Mouse (Mus musculus): ENCODE data around the gene Ptpn1. TPM values are rescaled to one million over a fixed set of nuclear protein-coding genes. Genes with fewer than 3 reads are reported as not detected.

Gene Ptpn1
- total RNA-seq, 2 experiments from 2014 or later = 19.5 to 22.3 TPM

DNA sequence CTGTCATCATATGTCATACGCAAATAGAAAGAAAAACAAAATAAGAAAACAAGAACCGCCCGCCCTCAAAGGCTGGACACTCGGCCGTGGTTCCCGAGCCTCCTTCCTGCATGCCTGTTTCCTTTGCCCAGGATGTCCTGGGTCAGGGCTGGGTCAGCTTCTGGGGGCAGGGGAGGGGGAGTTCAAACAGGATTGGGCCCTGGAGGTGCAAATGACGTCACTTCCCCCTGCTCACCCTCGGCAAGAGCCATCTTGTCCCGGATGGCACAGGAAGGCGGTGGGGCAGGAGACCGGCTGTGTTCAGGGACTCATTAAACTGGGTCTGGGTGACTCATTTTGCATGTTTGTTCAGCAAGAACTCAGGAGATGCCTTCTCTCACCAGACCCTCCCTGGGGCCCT is 11.8 kb upstream of the Ptpn1 start:
- intact Hi-C loops (cut with DNase I) = no loop called here
- DNase-seq = no peak

DNA sequence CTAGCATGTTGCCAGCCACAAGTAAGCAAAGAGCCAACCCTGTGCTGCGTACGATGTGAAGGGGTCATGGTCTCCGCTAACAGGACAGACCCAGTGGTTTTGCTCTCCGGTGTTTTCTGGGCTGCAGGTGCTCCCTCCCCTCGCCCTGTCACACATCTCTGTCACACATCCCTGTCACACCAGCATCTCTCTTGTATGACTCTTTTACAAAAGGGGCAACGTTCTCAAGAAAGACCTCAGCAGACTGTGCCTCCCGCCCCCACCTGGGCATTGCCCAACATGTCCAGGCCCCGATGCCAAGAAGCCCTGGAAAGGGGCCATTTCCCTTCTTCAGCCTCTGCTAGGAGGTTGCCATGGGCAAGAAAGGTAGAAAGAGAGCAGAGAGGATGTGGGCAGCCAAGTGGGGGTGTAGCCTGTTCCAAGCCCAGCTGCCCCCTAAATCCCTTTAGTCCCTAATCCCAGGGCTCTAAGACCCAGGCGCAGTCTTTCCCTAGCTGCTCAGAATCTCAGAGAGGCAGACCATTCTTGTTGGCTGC is 10.8 kb upstream of the Ptpn1 start:
- intact Hi-C loops (cut with DNase I) = no loop called here
- DNase-seq = no peak

DNA sequence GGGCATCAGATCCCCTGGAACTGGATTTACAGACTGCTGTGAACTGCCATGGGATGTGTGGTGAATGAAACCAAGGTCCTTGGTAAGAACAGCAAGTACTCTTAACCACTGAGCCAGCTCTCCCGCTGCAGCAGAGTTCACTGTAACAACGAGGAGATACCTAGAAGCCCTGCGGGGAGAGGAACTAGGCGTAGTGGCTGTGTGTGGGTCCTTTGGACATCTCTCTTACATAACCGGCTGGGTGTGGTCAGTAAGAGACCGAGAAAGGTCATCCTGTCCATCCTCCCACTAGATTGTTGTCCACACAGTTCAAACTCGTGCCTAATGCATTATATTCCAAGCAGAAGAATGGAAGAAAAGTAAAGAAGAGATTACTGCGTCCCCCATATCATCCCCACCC is 10.0 kb upstream of the Ptpn1 start:
- intact Hi-C loops (cut with DNase I) = no loop called here
- no peak for DNase-seq

GRCm38 (mm10) chr2:167924011-167924410 is 7.8 kb upstream of the Ptpn1 start:
- intact Hi-C loops (cut with DNase I) = no loop called here
- DNase-seq = no peak

GRCm38 (mm10) chr2:167924803-167925604 is 6.9 kb upstream of the Ptpn1 start:
- DNase-seq = peak; percentile 85 to 88
- intact Hi-C loops (cut with DNase I) = no loop called here

DNA sequence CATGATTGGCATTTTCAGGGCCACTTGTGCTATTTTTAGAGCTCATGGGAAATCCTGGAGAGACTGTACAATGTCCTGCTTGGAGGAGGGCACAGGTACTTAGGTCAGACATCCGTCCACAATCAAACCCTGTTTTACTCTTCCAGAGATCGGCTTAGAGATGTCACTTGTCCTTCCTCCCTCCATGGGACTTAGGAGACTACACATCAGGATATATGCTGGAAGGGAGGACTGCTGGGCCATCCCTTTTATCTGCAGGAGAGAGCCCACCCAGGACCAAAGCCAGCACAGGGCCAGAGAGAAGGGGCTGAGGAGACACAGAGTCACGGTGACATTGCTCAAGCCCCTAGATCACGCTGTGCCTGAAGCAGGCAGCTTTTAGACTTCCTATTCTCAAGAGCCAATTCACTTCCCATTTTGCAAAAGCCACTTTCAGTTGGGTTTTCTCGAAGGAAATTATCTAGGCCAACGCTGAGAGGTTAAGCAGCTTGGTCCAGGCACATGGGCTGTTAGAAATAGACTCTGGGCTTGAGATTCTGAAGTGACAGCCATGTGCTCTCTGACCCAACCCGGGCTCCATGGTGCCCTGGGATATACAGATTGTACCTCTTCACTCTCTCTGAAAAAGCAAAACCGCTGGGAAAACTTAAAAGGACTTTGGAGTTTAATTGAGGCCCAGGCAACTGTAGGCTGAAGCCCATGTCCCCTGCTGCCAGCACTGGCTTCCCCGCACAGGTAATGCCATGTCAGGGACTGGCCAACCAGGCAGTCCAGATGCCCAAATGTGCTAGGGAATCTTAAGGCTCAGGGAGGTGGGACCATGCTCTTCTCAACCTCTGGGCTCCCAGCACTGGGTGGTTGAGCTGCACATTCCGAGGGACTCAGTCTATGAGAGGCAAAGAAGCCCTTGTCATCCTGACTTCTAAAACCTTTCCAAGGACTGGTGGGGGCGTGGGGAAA is 5.7 kb upstream of the Ptpn1 start:
- DNase-seq = no peak

GRCm38 (mm10) chr2:167928002-167928526 is 3.8 kb upstream of the Ptpn1 start:
- no peak for DNase-seq
- intact Hi-C loops (cut with DNase I) = no loop called here

More for the DNA sequence above, 5.7 kb upstream of the Ptpn1 start:
- intact Hi-C loops (cut with DNase I) = no loop called here

GRCm38 (mm10) chr2:167928972-167929371 is 2.9 kb upstream of the Ptpn1 start:
- DNase-seq = no peak
- intact Hi-C loops (cut with DNase I) = no loop called here

GRCm38 (mm10) chr2:167930975-167931374 is 882 bp upstream of the Ptpn1 start:
- no peak for DNase-seq
- intact Hi-C loops (cut with DNase I) = no loop called here

GRCm38 (mm10) chr2:167932727-167933231 is 922 bp downstream of the Ptpn1 start:
- intact Hi-C loops (cut with DNase I) = no loop called here
- DNase-seq = no peak

- no peak for DNase-seq
- intact Hi-C loops (cut with DNase I) = no loop called here
Observed at GRCm38 (mm10) chr2:167933397-167933796, 1.5 kb downstream of the Ptpn1 start.

DNA sequence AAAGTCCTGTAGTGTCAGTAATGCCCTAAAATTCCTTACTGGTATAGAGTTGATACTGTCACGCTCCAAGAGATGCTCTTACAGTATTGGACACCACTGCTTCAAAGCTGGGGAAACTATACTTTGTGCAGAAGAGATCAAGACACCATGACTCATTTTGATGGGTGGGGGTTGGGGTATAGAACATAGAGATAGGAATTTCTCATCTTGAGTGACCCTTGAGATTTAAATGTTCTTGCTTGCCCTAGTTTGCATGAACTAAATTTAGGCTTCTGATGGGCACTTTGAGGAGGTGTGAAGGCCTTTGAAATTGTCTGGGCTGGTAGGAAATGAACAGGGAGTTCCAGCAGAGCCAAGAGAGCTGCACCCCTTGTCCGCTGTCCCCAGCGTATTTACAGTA is 4.1 kb downstream of the Ptpn1 start:
- intact Hi-C loops (cut with DNase I) = no loop called here
- no peak for DNase-seq

DNA sequence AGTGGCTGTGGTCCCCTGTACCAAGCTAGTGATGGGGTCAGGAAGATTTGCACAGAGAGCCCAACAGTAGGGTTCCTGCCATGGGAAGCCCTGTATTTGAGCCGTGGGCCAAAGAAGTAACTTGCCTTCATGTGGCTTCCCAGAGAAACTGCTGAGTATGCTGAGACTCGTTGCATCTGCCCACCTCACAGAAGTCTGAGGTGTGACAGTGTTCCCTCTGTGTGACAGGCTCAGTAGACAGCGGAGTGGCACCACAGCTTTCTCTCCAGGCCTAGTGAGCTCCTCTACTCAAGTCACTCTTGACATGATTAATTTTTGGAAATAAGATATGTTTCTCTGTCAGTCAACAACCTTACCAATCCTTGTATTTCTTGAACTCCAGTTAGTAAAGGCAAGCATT is 6.9 kb downstream of the Ptpn1 start:
- intact Hi-C loops (cut with DNase I) = no loop called here
- DNase-seq = no peak

DNA sequence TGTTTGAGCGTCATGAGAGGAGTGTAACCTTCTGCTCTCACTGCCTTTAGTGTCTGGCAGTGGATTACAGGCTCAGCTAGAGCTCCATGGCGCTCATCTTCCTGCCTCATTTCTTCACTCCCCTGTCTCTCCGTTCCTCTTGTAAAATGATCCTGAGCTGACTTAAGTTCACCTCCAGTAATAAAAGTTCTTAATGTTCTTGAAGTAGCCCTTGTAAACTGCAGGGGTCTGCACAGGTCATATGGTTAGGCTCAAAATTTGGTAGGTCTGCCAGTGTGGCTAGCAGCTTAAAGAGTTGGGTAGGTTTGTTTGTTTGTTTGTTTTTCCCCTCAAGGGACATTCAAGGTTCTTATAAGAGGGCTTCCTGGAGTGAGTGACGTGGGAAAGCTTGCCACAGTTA is 7.3 kb downstream of the Ptpn1 start:
- intact Hi-C loops (cut with DNase I) = no loop called here
- DNase-seq = no peak

DNA sequence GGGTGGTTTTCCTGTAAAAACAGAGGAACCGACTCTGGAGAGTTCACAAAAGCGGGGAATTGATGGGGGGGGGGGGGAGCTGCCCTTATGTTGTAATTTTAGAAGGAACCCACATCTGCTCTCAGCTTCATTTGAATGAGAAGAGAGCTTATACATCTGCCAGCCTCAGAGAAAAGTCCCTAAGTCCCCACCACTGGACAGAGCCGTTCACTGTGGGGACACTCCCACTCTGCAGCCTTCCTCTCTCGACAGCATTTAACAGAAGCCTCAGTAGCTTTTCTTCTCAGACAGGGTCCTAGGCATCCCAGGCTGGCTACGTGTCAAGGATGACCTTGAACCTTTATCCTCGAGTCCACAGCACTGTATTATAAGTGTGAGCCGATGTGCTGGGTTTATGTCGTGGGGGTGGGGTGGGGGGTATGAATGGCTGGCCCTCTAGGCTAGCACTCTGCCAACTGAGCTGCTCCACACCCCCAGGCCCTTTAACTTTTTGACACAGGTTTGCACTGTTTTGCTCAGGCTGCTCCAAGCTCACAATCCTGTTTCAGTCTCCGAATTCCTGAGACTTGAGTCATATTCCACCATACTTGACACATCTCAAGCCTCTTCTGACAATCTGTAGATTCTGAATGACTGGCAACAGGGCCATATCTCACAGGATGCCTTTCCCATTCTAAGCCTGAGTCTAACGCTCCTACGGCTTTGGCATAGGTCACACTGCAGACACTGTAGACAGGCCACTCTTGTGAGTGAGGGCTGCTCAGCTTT is 8.0 kb downstream of the Ptpn1 start:
- DNase-seq = no peak
- intact Hi-C loops (cut with DNase I) = no loop called here

DNA sequence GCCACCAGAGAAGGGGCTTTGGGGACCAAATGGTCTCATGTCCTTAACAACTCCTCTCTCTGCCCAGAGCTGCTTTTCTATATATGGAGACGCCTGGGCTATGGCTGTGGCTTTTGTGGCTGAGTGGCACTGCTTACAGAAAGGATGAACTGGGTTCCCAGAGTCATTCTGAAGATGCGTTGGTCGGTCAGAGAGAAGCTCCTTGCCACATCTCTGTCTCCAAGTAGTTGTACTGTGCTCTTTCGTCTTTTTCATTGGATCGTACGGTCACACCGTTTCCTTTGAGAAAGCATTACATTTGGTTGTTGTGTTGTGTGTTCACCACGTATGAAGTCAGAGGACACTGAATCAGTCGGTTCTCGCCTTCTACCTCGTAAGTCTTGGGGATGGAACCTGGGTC is 8.8 kb downstream of the Ptpn1 start:
- no peak for DNase-seq
- intact Hi-C loops (cut with DNase I) = no loop called here

GRCm38 (mm10) chr2:167941320-167941719 is 9.5 kb downstream of the Ptpn1 start:
- DNase-seq = no peak
- intact Hi-C loops (cut with DNase I) = no loop called here

DNA sequence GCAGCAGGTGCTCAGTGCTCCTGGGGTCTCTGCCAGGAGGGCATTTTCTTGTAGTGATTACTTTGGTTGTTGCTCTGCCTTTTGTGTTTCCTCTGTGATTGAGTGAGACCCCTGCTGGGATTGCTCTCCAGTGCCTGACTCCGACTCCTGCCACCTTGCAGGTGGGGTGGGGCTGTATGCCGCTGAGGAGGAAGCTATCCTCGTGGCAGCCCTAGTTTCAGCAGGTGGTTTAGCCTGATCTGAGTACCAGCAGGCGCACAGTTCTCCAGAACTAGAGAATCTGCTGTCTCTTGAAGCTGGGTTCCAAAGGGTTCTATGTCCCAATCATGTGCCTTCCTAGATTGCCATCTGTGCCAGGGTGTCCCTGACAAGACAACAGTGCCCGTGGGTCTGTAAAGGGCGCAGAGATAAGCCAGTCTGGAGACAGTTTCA is 9.9 kb downstream of the Ptpn1 start:
- intact Hi-C loops (cut with DNase I) = loop anchor here (2.0 kb wide), 1 partner anchor 17 kb away; no protein-coding TSS in a partner anchor
- DNase-seq = no peak

DNA sequence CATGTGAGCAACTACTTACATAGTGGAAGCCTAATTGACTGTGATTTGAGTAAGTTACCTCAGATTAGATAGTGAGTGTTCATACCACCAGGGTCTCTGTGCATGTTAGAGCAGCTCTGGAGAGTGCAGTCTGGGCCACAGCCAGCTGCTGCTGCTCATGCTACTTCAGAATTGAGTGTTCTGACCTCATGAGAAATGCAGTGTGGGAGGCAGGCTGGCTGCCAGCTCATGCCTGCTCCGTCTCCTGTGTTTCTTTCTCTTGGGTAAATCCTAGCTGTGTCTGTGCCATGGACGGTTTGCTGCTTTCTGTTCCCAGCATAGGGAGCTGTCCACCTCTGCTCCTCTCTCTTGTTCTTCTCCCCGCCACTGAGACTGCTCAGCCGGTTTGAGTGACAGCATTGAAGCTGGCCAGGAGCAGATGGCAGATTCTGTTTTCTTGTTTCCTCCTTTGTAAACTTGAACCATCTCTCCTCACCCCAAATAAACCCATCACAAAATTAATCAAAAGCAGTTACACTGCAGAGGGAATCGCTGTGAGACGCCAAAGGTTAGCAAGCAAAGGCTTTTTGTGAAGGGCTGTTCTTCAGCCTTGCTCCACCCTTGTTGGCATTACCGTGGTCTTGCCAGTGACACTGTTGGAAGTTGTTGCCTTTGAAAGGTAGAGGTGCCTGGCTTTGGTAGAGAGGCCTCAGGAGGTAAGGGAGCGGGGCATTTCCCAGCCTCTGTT is 10.5 kb downstream of the Ptpn1 start:
- DNase-seq = peak; percentile 68 to 70
- intact Hi-C loops (cut with DNase I) = loop anchor here (2.0 kb wide), 1 partner anchor 16 kb away; no protein-coding TSS in a partner anchor
